Mouse (Mus musculus) large intestine, adult 2 months (tissue): ENCODE data around the gene Exoc4. TPM values are rescaled to one million over a fixed set of nuclear protein-coding genes. Genes with fewer than 3 reads are reported as not detected.

Experiments
- DNase-seq: peaks from one replicate; pipeline ENCODE4 v3.0.0-alpha.2; 2012; ENCODE audit warnings: low read depth, low spot score
- WGBS: fragments of 180-500 bp; shearing (Covaris S2); methylation state at CpG from one replicate; pipeline ENCODE4 v1.1.7; 2018; 5-methylcytosine and 5-hydroxymethylcytosine counted together
- polyA plus RNA-seq: library from polyadenylated mRNA; depleted of rRNA; stranded (reverse); fragments of >200 nt; gene quantifications from 2 replicates; pipeline ENCODE4 v1.2.3, GENCODE M21; 2012; rRNA removed

Exoc4 gene
- polyA plus RNA-seq, 1 experiment: 5.2 TPM

DNA sequence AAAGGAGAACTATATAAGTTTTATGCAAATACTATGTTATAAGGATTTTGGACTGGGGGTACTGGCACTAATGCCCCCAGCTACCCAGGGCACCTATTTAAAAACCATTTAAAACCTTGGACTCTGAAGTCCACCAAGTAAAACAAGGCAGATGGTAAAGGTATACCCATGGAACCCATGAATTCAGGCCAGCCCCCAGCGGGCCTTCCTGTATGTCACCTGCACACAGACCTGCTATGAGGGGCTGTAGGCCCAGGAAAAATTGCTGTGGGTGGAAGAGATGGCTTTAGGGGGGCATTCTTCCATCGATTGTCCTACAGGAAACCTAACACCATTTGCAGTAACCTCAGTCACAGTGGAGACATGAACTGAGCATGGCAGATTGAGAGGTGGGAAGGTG, 719.9 kb downstream of the Exoc4 start:
- DNase-seq: no peak
- 87% methylated on average over 2 of the region's 2 CpGs for WGBS

DNA sequence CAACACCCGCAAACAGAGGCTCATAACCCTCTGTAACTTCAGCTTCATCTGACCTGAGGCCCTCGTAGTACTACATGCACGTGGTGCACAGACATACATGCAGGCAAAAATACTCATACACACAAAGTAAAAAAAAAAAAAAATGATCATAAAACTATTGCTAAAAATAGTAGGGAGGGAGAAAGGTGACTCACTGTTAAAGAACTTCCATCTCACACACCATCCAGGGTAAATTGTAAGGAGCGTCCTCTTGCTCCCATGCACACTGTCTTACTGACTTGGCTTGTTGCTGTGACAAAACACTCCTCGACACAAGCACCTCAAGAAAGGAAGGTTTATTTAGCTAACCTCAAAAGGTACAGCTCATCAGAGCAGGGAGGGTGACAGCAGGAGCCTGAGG, 723.9 kb downstream of the Exoc4 start:
- DNase-seq: no peak
- WGBS: 68% methylated on average over 5 of the region's 5 CpGs

DNA sequence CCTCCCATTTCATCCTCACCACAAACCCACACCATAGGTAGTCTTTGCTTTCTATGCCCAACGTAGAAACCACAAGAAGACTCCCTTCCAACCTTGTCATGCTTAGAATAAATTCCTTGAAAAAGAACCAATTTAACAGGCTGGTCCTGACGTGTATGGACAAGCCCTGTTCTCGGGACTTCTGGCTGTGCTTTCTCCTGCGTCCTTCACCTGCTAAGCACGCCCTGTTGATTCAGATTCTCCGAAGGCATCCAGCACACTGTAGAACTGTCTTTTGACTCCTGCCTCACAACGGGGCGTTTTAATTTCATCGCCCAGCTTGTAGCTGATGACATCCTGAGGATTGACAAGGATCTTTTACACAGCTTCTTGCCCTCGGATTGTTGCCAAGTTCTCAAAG, 727.7 kb downstream of the Exoc4 start:
- DNase-seq: no peak

DNA sequence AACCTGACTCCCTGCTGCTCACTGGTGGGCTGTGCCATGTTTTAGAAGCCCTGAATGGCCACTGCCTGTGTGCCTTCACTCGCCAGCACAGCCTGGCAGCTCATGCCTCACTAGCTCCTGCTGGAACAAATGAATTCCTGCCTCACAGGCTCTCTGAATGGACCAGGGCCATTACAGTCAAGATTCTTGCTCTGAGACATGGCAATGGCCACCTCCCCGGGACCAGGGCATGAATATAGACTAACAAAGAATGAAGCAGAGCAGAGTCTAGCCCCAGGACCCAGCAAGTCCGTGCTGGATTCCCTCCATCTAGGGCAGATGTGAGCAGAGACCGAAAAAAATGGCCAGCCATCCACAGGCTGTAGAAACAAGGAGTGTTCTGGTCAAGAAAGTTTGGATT, 728.6 kb downstream of the Exoc4 start:
- no peak for DNase-seq
- 83% methylated on average over 4 of the region's 4 CpGs for WGBS

More for the DNA sequence above, 727.7 kb downstream of the Exoc4 start:
- WGBS: 82% methylated on average over 10 of the region's 10 CpGs

DNA sequence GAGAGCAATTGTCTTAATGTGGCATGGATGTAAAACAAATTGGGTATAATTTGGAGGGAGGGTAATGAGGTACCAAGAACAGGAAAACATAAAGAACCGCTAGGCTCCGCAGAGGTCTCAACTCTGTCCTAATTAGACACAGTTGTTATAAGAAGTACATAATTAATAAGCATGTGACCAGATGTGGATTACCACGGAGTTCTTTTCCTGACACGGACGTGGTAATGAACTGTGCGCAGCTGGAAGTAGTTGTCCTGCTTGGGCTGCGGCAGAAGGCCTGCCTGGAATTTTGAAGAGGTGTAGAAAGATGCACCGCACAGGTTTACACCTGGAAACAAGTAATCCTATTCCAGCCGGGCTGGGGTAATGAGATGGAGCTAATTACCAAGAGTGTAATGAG, 729.0 kb downstream of the Exoc4 start:
- no peak for DNase-seq
- WGBS: 90% methylated on average over 9 of the region's 9 CpGs

DNA sequence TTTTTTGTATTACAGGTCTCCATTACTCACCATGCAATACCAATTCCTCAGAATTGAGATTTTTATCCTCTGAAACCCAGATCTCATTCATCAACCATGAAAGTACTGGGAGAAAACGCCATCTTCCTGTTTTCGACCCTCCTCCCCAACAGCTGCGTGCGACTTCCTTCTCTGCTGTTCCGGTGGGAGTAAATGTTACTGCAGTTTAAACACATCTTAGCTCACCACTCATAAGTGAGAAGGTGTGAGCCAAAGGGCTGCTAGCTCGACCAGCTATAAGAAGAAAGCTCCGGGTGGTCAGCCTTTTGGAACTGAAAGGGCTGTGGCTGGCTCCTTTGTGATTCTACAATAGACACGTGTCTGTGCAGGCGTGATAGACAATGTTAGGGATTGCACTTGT, 733.8 kb downstream of the Exoc4 start:
- WGBS: 74% methylated on average over 9 of the region's 9 CpGs
- DNase-seq: no peak

DNA sequence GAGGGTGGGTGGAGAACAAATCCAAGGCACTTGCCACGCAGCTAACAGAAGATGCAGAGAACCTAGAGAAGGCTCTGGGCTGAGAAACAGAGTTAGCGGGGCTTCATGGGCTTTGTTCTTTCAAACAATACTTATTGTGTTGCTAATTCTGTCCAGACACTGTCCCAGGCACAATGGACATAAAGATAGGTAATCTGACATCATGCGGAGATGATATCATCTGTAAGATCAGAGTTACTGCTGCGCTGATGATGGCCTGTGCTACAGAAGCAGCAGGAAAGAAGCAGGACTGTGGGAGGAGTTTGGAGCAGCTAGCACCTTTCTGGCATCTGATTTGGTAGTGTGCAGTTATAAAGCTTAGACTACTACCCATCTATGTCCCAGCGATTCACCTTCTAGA, 738.2 kb downstream of the Exoc4 start:
- 75% methylated on average over 5 of the region's 5 CpGs for WGBS
- DNase-seq: no peak

DNA sequence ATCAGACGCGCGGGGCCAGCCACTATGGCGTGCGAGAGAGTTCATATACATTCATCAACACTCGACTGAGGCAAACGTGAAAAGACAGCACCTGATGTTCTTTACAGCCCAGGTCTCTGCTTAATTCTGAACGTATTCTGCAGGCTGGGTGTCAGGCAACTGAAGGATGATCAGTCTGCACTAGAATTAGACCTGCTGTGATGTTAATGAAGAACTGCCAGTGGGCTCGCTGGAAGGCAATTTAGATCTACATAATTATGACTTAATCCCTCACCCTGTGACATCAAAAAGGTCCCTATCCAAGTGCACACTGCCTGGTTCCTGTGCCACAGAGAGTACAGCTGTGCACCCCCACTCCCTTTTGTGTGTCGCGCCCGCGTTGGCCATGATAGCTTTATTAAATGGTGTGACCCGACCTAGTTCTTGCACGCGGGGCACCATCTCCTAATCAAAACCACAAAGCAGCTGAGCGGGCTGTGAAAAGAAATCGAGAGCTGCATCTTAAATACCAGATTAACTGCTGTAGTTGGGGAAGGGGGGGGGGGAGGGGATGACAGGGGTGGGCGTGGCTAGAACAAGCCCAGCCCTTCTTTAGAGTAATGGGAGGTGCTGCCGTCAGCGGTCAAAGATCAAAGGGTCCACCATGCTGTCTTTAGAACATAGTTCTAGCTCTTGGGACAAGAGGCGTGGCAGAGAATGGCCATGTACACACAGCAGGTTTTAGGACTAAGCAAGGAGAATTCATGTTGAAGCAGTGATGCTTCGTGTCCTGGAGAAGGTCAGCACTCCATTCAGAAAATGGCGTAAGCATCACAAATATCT, 743.5 kb downstream of the Exoc4 start:
- WGBS: 64% methylated on average over 24 of the region's 24 CpGs
- DNase-seq: no peak

DNA sequence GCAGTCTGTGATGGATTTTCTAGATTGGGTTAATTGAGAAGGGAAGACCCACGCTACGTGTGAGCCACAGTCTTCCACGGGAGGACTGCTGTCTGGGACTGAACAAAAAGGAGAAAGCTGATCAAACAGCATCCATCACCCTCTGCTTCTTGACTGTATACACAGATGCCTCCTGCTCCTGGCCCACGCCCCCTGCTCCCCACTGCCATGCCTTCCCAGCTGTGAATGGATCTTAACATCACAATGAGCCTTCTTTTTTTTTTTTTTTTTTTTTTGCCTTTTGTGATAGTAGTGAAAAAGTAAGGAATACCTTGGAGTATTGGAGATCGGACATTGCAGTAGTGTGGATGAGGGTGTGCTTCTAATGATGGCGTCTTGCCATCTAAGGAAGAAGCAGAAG, 745.0 kb downstream of the Exoc4 start:
- 77% methylated on average over 6 of the region's 6 CpGs for WGBS
- DNase-seq: no peak

DNA sequence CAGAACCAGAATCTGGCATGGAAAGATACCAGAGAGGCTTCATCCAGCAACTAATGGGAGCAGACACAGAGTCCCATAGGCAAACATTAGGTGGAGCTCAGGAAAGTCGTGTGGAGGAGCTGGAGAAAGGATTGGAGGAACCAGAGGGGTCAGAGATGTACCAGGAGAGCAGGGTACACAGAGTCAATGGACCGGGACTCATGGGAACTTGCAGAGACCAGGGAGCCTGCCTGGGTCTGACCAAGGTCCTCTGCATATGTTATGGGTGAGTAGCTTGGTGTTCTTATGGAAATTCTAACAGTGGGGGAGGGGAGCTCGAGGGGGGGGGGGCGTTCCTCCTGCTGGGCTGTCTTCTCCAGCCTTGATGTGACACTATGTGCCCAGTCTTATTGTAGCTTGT, 749.7 kb downstream of the Exoc4 start:
- 41% methylated on average over 4 of the region's 4 CpGs for WGBS
- DNase-seq: no peak

DNA sequence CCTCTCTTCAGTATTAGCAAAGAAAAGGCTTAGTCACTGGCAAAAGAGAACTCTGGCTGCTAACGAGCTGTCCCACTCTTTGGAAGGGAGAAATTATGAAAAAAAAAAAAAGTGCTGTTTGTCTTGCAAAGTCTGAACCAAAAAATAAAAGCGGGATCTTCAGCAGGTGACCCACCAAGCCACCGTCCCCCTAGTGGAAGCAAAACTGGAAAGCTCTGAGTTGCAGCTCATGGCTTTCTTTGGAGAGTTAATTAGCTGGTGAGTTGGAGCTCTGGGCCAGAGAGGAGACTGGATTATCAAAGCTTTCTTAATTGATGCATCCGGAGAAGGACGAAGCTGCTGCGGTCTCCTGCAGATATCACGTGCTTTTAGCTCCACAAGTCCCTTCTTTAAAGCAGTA, 750.6 kb downstream of the Exoc4 start:
- DNase-seq: no peak
- WGBS: 53% methylated on average over 7 of the region's 7 CpGs

DNA sequence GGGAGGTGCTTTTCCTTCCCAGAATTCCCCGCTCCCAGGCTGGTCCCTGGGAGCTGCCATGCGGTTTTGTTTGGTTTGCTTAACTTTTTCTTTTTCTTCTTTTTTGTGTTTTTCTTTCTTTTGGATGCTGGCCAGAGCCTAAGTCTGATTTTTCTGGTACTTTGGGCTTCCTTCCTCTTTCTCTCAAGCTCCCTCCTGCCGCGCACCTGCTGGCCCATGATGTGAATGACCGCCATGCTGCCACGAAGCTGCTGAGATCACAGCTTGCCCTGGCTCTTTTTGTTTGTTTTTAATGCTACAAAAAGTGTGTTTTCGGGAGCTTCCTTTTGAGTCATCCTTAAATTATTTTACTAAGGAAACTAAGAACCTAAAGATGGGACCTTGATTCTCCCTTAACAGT, 751.8 kb downstream of the Exoc4 start:
- 85% methylated on average over 7 of the region's 7 CpGs for WGBS
- no peak for DNase-seq

DNA sequence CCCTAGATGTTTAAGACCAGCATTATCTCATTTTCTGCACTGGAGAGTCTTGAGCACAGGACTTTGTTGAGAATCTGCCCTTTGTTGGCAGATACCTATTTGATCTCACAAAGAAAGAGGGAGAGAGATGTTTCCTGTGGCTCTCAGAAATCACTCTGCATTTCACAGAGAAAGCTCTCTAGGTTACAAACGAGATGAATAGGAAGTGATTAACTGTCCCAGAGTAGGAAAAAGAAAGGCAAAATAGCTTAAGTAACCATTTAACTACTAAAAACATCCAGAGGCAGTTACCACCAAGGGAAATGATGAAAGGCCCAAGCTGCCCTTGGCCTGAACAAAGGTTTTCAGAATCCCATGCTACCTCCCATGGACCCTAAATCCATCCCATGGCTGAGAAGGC, 754.1 kb downstream of the Exoc4 start:
- DNase-seq: no peak
- WGBS: 9% methylated on average over 1 of the region's 1 CpGs

DNA sequence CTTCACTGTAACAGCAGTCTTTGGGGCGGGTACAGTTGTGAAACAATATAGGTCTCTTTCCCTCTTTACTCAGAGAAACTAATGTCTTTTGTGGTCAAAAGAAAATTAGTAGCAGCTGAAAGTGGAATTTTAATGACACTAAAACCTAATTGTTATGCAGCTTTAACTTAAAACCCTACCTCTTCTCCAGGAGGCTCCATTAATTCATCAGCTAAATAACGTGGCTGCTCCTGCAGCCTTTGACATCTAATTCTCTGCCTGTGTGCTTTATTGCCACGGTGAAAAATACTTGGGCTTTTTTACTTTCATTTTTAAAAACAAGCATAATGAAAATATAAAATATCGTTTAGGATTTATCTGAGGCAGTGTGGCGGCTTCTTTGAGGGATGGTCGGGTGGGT, 764.6 kb downstream of the Exoc4 start:
- 65% methylated on average over 6 of the region's 6 CpGs for WGBS
- no peak for DNase-seq

Other genes with a start within 250 kb of the Exoc4 start
- 65.4 and 90.8 TPM in 2 replicates for gene Chchd3, start 188.8 kb upstream of the Exoc4 start, polyA plus RNA-seq